Mouse (Mus musculus) spleen, embryonic (tissue): ENCODE data around the gene Scn8a.

Experiments used
- CTCF ChIA-PET: fragments of 350-600 bp; sonication (Branson Sonifier 250); formaldehyde crosslinking; loops from one replicate; lab custom pipeline; 2022; lab: Charles Lee

Gene Scn8a

DNA sequence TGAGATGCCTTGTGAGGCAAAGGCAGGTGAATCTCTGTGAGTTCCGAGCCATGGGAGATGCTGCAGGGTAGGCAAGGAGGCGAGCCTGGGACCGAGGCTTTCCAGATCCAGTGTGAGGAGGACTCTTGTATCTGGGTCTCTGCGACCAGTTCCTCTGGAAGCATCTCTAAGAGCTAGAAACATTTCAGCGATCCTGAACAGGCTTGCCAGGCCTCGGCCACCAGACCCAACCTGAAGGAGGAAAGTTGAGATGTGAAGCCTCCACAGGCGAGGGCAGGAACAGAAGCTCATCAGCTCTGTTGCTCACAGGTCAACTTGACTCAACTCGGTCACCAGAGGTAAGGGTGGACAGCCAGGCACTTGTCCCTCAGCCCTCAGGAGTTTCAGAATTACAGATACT, 221.9 kb downstream of the Scn8a start:
- CTCF ChIA-PET: no interaction called here

DNA sequence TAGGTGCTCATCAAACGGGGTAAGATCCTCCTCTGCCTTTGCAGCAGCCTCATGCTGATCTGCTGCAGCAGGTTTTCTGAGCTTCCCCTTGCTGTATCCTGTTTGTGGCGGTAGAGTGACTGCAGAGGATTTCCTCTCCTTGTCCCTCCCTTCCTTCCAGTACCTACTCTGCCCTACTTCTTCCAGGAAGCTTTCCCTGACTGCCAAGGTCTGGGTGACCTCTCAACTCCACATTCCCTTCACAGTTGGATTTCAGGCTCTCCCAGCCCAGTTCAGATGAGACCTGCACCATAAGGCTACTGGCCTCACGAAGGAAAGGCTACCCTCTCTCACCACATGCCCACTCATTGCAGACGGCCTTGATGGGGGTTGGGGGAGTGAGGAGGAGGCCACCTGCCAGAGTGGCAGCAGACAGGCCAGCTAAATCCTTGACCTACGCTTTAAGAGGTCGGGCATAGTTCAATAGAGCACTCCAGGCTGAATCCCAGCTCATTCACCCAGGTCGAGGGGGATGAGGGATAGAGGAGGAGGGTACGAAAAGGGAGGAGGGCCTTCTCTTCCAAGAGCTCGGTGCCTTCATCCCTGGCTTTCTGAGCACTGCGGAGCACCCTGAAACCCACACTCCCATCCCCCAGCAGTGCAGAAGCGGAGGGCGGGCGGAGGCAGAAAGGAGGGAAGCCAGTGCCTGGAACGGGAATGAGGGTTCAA, 222.6 kb downstream of the Scn8a start:
- CTCF ChIA-PET: no interaction called here

DNA sequence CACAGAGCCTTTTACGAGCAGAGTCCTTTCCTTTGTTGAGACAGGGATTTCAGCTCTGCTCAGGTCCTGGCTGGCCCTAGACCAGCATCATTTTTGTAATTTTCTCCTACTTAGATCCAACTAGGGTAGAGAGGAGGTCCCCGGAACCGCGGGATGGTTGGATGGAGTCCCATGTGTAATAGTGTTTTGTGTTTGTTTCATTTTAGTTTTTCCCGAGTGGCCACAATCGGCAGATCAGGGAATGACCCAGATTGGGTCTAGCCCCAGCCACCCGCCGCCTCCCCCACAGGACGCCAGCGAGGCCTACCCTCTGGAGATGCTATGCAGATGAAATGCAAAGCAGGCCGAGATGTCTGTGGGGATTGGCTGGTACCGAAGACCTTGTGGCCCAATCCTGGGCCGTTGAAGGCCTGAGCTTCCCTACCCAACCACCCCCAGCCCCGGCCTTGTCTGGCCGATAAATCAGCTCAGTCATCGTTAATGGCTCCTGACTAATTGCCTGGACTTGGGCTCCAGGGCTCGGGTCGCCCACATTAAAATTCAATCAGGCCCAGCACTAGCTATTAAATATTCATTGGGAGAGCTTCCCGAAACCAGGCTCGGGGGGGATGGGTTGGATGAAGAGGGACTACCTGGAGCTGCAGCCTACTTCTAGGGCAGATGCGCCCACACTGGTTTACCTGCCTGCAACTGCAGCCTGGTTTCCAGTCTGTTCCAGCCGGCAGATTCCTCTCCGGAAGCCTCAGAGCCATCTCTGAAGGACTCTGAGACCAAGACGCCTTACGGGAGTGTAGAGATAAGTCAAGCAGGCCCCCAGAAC, 223.4 kb downstream of the Scn8a start:
- CTCF ChIA-PET: no interaction called here

DNA sequence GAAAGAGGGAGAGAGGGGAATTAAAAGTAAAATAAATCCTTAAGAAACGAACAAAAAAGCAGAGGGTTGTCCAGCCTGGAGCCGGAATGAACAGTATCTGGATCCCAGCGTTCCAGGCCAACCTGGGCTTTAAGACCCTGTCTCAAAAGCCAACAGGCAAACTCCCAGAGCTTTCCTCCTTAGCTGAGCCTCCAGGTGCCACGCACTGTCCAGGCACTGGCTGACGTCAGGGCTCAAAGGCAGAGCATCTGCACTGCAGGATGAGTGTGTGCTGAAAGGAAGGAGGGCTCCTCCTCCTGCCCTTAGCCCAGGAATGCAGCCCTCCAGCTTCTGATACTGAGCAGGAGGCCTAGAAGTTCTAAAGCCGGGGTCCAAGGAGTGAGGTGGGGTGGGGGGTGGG, 224.3 kb downstream of the Scn8a start:
- CTCF ChIA-PET: interaction anchor here (0.8 kb wide), 1 partner anchor 67 kb away, joined by 15 read pairs; no protein-coding TSS in a partner anchor

DNA sequence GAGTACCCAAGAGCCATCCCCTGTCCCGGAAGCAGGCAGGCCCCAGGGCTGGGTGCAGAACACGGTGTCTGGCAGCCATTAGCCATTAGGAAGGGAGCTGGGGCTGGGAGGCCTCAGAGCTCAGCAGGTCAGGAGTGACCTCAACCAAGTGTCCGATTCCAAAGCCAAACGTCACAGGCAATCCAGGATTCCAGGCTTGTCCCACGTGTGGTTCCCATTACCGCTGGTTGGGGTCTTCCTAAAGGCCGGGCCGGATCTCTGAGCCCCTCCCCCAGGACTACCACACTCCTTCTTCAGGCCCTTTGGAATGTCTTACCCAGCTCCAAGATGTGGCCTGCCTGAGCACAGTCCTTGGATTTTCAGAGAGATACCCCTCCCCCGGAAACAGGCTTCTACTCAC, 225.3 kb downstream of the Scn8a start:
- CTCF ChIA-PET: no interaction called here

DNA sequence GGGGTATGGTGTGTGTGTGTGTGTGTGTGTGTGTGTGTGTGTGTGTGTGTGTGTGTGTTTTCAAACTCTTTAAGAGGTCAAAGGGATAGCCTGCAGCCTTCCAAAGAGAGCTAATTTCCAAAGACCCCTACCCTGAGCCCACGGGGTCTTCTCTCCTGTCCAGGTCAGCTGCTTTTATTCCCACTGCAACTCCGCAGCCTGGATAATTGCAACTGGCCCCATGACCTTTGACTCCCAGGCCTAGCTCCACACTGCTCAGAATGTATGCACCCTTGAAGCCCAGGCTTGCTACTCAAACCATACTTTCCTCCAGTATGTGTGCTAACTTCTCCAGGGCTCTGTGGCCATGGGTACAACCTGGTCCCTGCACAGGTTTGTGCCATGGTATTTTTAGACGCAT, 225.7 kb downstream of the Scn8a start:
- CTCF ChIA-PET: no interaction called here
